Mouse (Mus musculus): ENCODE results near the gene Rere. TPM values are rescaled to one million over a fixed set of nuclear protein-coding genes. Genes with fewer than 3 reads are reported as not detected.
A peak's percentile ranks its signal among the peaks of the same experiment; 100 is the strongest.

Rere gene
- polyA plus RNA-seq, 1 experiment from 2014 or later = 23.1 TPM

- WGBS = 30% methylated on average over 5 of the region's 5 CpGs
- H3K36me3 ChIP-seq (ENCODE audit: control insufficient read depth, insufficient read depth, low read length) = peaks cover 29% of the 10 kb centered on the region
- peak overlapping the region; percentile 83 for H3K9ac ChIP-seq (ENCODE audit: low read length)
- peak overlapping the region; percentile 71 for H3K27ac ChIP-seq (ENCODE audit: low read length)
- H3K27me3 ChIP-seq (ENCODE audit: control insufficient read depth, insufficient read depth, low read length) = no peaks in the 10 kb centered on the region
- peak overlapping the region; percentile 72 for H3K4me3 ChIP-seq (replicated peaks; ENCODE audit: low read length)
- H3K9me3 ChIP-seq (replicated peaks; ENCODE audit: control insufficient read depth, low read length) = no peaks in the 10 kb centered on the region
- H3K4me1 ChIP-seq (ENCODE audit: control insufficient read depth, insufficient read depth, low read length) = peaks cover 46% of the 10 kb centered on the region
- peak overlapping the region; percentile 89 for H3K4me2 ChIP-seq (ENCODE audit: low read depth, low read length)
- ATAC-seq (ENCODE audit: insufficient read depth, low FRiP score) = no peak
These were observed 42.4 kb upstream of the Rere start for GRCm38 (mm10) chr4:150239087-150239480.

- Histone ChIP-seq H3K27me3 (ENCODE audit: control insufficient read depth, insufficient read depth, low read length) (no peaks in the 10 kb centered on the region), H3K36me3 (ENCODE audit: control insufficient read depth, insufficient read depth, low read length) (peaks cover 33% of the 10 kb centered on the region), H3K4me3 (replicated peaks; ENCODE audit: low read length) (peak overlapping the region; percentile 72), H3K27ac (ENCODE audit: low read length) (peak overlapping the region; percentile 46), H3K9me3 (replicated peaks; ENCODE audit: control insufficient read depth, low read length) (no peaks in the 10 kb centered on the region), H3K4me1 (ENCODE audit: control insufficient read depth, insufficient read depth, low read length) (peaks cover 46% of the 10 kb centered on the region), H3K4me2 (ENCODE audit: low read depth, low read length) (peak overlapping the region; percentile 89), H3K9ac (ENCODE audit: low read length) (no peak overlapping the region)
- no peak for ATAC-seq (ENCODE audit: insufficient read depth, low FRiP score)
- WGBS = 32% methylated on average over 6 of the region's 6 CpGs
These were observed 41.9 kb upstream of the Rere start for GRCm38 (mm10) chr4:150239503-150239902.

GRCm38 (mm10) chr4:150239951-150240368 is 41.5 kb upstream of the Rere start:
- no peak for ATAC-seq (ENCODE audit: insufficient read depth, low FRiP score)
- peak overlapping the region; percentile 89 for H3K4me2 ChIP-seq (ENCODE audit: low read depth, low read length)
- peaks cover 36% of the 10 kb centered on the region for H3K36me3 ChIP-seq (ENCODE audit: control insufficient read depth, insufficient read depth, low read length)
- no peak overlapping the region for H3K9ac ChIP-seq (ENCODE audit: low read length)
- H3K9me3 ChIP-seq (replicated peaks; ENCODE audit: control insufficient read depth, low read length) = no peaks in the 10 kb centered on the region
- WGBS = 17% methylated on average over 6 of the region's 6 CpGs
- peak overlapping the region; percentile 15; the same call in 1 of the 2 replicates for H3K4me3 ChIP-seq (replicated peaks; ENCODE audit: low read length)
- peaks cover 46% of the 10 kb centered on the region for H3K4me1 ChIP-seq (ENCODE audit: control insufficient read depth, insufficient read depth, low read length)
- no peaks in the 10 kb centered on the region for H3K27me3 ChIP-seq (ENCODE audit: control insufficient read depth, insufficient read depth, low read length)
- peak overlapping the region; percentile 46 for H3K27ac ChIP-seq (ENCODE audit: low read length)

GRCm38 (mm10) chr4:150240381-150240886 is 41.0 kb upstream of the Rere start:
- no peak overlapping the region for H3K27ac ChIP-seq (ENCODE audit: low read length)
- H3K4me2 ChIP-seq (ENCODE audit: low read depth, low read length) = no peak overlapping the region
- no peaks in the 10 kb centered on the region for H3K9me3 ChIP-seq (replicated peaks; ENCODE audit: control insufficient read depth, low read length)
- peaks cover 46% of the 10 kb centered on the region for H3K4me1 ChIP-seq (ENCODE audit: control insufficient read depth, insufficient read depth, low read length)
- peaks cover 36% of the 10 kb centered on the region for H3K36me3 ChIP-seq (ENCODE audit: control insufficient read depth, insufficient read depth, low read length)
- no peak for ATAC-seq (ENCODE audit: insufficient read depth, low FRiP score)
- H3K27me3 ChIP-seq (ENCODE audit: control insufficient read depth, insufficient read depth, low read length) = no peaks in the 10 kb centered on the region
- no peak overlapping the region for H3K4me3 ChIP-seq (replicated peaks; ENCODE audit: low read length)
- no peak overlapping the region for H3K9ac ChIP-seq (ENCODE audit: low read length)
- WGBS = 74% methylated on average over 1 of the region's 1 CpGs

- Histone ChIP-seq H3K9ac (ENCODE audit: low read length) (no peak overlapping the region; the same call in 1 of the 2 replicates), H3K4me2 (ENCODE audit: low read depth, low read length) (no peak overlapping the region), H3K27ac (ENCODE audit: low read length) (no peak overlapping the region), H3K36me3 (ENCODE audit: control insufficient read depth, insufficient read depth, low read length) (peaks cover 39% of the 10 kb centered on the region), H3K27me3 (ENCODE audit: control insufficient read depth, insufficient read depth, low read length) (no peaks in the 10 kb centered on the region), H3K4me1 (ENCODE audit: control insufficient read depth, insufficient read depth, low read length) (peaks cover 41% of the 10 kb centered on the region), H3K9me3 (replicated peaks; ENCODE audit: control insufficient read depth, low read length) (no peaks in the 10 kb centered on the region), H3K4me3 (replicated peaks; ENCODE audit: low read length) (no peak overlapping the region)
- 79% methylated on average over 4 of the region's 4 CpGs for WGBS
- no peak for ATAC-seq (ENCODE audit: insufficient read depth, low FRiP score)
These were observed 39.7 kb upstream of the Rere start for GRCm38 (mm10) chr4:150241708-150242107.

- Histone ChIP-seq H3K4me1 (ENCODE audit: control insufficient read depth, insufficient read depth, low read length) (peaks cover 41% of the 10 kb centered on the region), H3K27me3 (ENCODE audit: control insufficient read depth, insufficient read depth, low read length) (no peaks in the 10 kb centered on the region), H3K9ac (ENCODE audit: low read length) (no peak overlapping the region), H3K9me3 (replicated peaks; ENCODE audit: control insufficient read depth, low read length) (no peaks in the 10 kb centered on the region), H3K4me2 (ENCODE audit: low read depth, low read length) (no peak overlapping the region), H3K36me3 (ENCODE audit: control insufficient read depth, insufficient read depth, low read length) (peaks cover 47% of the 10 kb centered on the region), H3K27ac (ENCODE audit: low read length) (no peak overlapping the region), H3K4me3 (replicated peaks; ENCODE audit: low read length) (no peak overlapping the region)
- ATAC-seq (ENCODE audit: insufficient read depth, low FRiP score) = no peak
- WGBS = 83% methylated on average over 5 of the region's 5 CpGs
These were observed 38.7 kb upstream of the Rere start for GRCm38 (mm10) chr4:150242745-150243144.

- no peak overlapping the region for H3K4me3 ChIP-seq (replicated peaks; ENCODE audit: low read length)
- H3K4me1 ChIP-seq (ENCODE audit: control insufficient read depth, insufficient read depth, low read length) = peaks cover 18% of the 10 kb centered on the region
- no peak for ATAC-seq (ENCODE audit: insufficient read depth, low FRiP score)
- H3K4me2 ChIP-seq (ENCODE audit: low read depth, low read length) = no peak overlapping the region
- peaks cover 47% of the 10 kb centered on the region for H3K36me3 ChIP-seq (ENCODE audit: control insufficient read depth, insufficient read depth, low read length)
- no peaks in the 10 kb centered on the region for H3K9me3 ChIP-seq (replicated peaks; ENCODE audit: control insufficient read depth, low read length)
- H3K9ac ChIP-seq (ENCODE audit: low read length) = no peak overlapping the region
- 71% methylated on average over 2 of the region's 2 CpGs for WGBS
- no peak overlapping the region for H3K27ac ChIP-seq (ENCODE audit: low read length)
- no peaks in the 10 kb centered on the region for H3K27me3 ChIP-seq (ENCODE audit: control insufficient read depth, insufficient read depth, low read length)
These were observed 35.6 kb upstream of the Rere start for GRCm38 (mm10) chr4:150245876-150246275.

- Histone ChIP-seq H3K27ac (ENCODE audit: low read length) (no peak overlapping the region), H3K36me3 (ENCODE audit: control insufficient read depth, insufficient read depth, low read length) (peaks cover 37% of the 10 kb centered on the region), H3K27me3 (ENCODE audit: control insufficient read depth, insufficient read depth, low read length) (no peaks in the 10 kb centered on the region), H3K4me2 (ENCODE audit: low read depth, low read length) (no peak overlapping the region), H3K9me3 (replicated peaks; ENCODE audit: control insufficient read depth, low read length) (no peaks in the 10 kb centered on the region), H3K9ac (ENCODE audit: low read length) (no peak overlapping the region), H3K4me1 (ENCODE audit: control insufficient read depth, insufficient read depth, low read length) (0 out of 2 replicates have a peak, but pooled peaks cover 4% of the 10 kb centered on the region), H3K4me3 (replicated peaks; ENCODE audit: low read length) (no peak overlapping the region)
- WGBS = 50% methylated on average over 5 of the region's 5 CpGs
- ATAC-seq (ENCODE audit: insufficient read depth, low FRiP score) = no peak; the same call in 1 of the 2 replicates
These were observed 33.4 kb upstream of the Rere start for GRCm38 (mm10) chr4:150248009-150248408.

GRCm38 (mm10) chr4:150248917-150249316 is 32.5 kb upstream of the Rere start:
- Histone ChIP-seq H3K36me3 (ENCODE audit: control insufficient read depth, insufficient read depth, low read length) (peaks cover 28% of the 10 kb centered on the region), H3K9me3 (replicated peaks; ENCODE audit: control insufficient read depth, low read length) (no peaks in the 10 kb centered on the region), H3K27ac (ENCODE audit: low read length) (no peak overlapping the region), H3K9ac (ENCODE audit: low read length) (no peak overlapping the region), H3K4me2 (ENCODE audit: low read depth, low read length) (no peak overlapping the region), H3K27me3 (ENCODE audit: control insufficient read depth, insufficient read depth, low read length) (no peaks in the 10 kb centered on the region), H3K4me1 (ENCODE audit: control insufficient read depth, insufficient read depth, low read length) (no peaks in the 10 kb centered on the region), H3K4me3 (replicated peaks; ENCODE audit: low read length) (no peak overlapping the region)
- no peak for ATAC-seq (ENCODE audit: insufficient read depth, low FRiP score)
- WGBS = 83% methylated on average over 5 of the region's 5 CpGs

Measured in stomach, embryonic 16.5 days (tissue).